Mouse (Mus musculus): Measurements from ENCODE around the gene Col26a1.

Gene Col26a1

DNA sequence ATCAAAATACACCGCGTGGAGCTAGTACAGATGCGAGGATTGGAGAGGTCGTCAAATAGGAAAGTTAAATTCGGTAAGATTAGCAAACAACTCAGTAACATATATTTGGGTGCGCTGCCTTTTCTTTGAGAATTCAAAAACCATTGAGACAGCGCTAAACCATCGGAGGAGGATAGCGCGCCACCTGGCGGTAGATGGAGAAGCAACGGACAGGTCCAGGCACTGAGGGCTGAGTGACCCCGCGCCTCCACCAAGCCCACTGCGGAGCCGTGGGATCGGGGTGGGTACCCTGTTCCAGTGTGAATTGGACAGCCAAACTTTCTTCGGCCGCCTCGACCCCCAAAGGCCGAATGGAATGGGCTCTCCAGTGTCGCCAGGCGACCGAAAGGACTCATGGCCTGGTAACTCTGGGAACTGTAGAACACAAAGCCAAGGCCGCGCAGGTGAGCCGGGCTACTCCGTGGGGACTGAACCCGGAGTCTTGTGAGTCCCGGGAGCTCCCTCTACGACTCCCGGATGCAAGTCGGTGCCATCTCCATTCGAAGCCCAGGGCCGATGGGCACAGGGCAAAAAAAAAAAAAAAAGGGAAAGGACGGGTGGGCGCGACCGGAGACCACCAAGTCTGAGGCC is 1.5 kb downstream of the Col26a1 start:
- peak; percentile 67 for DNase-seq (ENCODE audit: low read depth, low spot score)

DNA sequence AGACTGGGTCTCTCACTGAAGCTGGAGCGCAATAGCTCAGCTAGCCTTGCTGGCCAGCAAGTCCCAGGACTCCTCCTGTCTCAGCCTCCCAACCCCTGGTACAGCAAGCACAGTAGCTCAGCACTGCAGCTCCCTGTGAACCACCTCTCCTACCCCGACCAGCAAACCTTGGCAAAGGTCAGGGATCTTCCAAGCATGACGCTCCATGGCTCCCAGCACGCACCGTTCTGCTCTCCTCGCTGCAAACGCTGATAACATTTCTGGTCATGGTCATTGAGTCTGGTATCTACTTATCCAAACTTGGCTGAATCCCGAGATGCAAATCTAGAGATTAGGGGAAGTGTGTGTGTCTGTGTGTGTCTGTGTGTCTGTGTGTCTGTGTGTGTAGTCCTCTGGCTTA is 2.9 kb downstream of the Col26a1 start:
- no peak for DNase-seq (ENCODE audit: low read depth, low spot score)

DNA sequence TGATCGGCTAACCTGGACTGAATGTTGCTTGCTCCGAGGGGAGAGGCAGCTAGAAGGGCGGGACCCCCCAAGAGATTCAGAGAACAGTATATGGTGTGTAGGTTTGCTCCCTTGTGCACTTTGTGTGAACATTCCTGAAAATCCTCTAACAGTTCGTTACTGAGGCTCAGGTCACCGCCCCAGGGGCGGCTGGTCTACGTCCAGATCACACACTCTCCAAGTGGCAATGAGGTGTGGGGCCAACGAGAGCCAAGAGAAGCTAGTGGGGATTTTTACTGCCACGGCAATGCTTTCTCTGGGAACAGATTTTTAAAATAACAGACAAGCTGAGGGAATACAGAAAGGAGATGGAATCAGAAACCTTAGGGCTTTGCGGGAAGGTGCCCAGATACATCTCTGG is 8.7 kb downstream of the Col26a1 start:
- DNase-seq (ENCODE audit: low read depth, low spot score) = no peak

DNA sequence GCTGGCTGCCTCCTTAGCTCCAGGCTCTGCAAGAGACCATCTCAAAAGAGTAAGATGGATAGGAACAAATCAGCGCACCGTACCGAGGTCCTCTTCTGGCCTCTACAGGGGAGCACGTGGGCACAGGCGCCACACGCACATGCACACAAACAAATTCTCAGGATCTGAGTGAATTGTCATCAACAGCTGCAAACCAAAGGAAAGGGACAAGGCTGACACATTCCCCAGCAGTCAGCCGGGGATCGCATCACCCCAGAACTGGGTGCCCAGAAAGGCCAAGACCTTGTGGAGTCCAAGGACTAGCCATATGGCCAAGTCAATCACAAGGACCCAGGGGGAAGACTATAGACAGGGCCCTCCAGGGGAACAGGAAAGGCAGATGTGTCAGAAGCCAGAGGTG is 10.6 kb downstream of the Col26a1 start:
- DNase-seq (ENCODE audit: low read depth, low spot score) = no peak

DNA sequence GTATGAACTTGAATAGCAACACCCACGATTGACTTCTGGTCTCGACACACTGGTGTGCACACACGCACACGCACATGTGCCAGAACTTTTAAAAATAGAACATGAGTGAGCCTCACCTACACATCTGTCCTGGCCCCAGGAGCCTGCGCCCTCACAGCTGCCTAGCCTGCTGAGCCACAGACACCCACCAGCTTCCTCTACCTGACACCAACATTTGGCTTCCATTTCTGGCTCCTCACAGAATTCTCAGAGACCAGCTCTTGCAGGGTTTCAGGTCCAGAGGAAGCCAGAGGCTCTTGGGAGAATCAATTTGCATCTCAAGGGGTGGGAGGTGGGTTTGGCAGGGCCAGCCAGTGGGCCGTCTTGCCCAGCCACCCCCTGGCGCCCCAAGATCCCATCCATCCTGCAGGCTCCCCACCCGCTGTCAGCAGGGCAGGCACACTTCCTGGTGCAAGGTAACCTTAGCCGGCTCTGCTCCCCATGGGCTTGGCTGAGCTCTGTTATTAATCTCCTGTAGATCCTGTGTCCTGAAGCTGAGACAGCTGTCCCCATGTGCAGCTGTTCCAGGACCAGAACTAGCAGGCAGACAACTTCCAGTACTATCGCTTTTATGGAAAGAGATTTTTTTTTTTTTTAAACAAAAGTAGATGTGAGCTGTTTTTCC is 13.4 kb downstream of the Col26a1 start:
- DNase-seq (ENCODE audit: low read depth, low spot score) = no peak

DNA sequence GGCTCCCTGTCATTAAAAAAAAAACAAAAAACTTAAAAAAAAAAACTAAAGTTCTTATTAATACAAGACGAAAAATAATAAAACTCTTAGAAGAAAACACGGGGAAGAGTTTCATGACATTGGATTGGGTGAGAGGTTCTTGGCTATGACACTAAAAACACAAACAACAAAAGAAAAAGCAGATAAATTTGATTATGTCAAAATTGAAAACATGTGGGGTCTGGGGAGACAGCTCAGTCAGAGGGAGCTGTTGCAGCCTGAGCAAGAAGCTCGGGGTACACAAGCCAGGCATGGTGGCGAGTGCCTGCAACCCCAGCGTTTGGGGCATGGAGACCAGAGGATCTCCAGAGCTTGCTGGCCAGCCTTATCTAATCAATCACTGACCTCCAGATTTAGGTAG is 15.3 kb downstream of the Col26a1 start:
- no peak for DNase-seq (ENCODE audit: low read depth, low spot score)

DNA sequence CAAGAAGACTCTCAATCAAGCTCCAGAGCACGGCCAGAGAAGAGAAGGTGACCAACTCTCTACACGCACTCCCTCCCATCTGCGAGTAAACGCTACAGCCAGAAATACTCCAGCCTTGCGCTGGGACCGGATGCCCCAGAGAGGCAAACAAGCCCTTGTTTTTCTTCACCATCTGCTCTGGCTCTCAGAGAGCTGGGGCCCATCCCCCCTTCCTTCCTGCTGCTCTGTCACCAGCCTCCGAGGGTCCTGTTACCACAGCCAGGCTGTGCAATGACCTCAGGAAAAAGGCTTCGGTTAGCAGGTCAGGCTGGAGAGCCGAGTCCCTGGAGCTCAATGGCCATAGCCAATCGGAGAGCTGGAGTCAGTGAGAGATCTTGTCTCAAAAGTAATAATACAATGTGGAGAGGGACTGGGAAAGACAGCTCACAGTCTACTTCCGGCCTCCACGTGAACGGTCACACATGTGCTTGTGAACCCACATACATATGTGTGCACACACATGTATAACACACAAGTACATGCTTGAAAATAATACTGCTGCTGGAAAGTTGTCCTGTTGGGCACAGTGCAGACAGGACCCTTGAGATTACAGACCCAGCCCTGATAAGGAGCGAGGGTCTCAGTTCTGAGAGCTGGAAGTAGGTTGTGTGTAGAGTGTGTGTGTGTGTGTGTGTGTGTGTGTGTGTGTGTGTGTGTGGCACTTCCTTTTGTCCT is 18.9 kb downstream of the Col26a1 start:
- no peak for DNase-seq (ENCODE audit: low read depth, low spot score)

DNA sequence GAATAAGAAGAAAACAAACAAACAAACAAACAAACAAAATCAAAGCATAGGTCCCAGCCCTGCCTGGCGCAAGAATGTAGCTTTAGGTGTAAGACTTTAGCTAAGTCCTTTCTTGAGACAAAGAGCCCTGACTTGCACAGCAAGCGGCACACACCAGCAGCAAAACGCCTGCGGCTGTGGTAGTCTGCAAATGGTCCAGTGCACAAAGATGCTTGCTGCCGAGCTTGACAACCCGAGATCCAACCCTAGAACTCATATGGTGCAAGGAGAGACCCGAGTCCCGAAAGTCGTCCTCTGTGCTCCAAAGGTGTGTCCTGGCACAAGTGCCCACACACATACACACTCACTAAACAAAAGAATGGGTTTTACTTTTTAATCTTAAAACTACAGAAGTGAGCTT is 19.7 kb downstream of the Col26a1 start:
- no peak for DNase-seq (ENCODE audit: low read depth, low spot score)

DNA sequence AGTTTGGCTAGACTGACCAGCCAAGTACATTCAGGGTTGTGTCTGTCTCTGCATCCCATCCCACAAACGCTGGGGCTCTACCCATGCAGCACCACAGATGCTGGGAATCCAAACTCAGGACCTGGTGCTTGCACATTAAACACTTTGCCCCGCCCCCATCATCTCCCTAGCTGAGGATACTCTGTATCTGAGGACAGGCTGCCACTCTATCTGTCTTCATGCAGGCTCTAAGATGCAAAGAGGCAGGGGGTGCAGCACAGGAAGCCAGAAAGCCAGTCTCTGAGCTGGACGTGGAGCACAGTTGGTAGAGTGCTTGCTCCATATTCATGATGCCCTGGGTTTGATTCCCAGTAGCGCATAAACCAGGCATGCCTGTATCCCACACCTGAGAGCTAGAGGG is 20.2 kb downstream of the Col26a1 start:
- no peak for DNase-seq (ENCODE audit: low read depth, low spot score)

DNA sequence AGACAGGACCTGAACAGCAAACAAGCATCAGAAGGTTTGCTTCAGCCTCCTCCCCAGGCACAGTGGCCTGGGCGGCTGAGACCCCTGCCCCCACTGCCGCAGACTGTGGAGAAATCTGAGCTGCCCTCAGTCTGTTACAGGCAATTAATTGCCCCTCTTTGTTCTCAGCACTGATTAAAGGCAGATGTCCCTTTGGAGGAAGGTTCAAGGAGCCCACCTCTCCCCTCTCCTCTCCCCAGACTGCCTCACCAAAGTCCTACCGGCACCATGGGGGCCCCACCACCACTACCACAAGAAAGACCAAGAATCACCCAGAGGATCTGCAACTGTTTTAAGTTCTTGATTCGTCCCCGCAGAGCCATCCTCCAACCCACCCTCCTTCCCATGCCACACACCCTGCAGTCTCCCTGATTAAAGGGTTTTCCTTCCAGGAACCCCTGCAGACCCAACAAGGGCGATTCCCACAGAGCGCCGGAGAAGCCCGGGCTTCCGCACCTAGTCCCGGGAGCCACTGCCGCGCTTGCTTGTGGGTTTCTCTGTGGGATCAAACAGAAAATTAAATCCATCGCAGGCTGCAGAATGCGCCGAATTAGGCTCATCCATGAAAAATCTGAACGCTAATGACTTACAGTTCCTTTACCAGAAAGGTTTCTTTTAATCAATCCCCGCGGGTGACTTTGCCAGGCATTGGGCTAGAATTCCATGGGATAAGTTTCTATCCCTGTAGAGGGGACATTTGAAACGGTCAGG is 21.6 kb downstream of the Col26a1 start:
- DNase-seq (ENCODE audit: low read depth, low spot score) = no peak

DNA sequence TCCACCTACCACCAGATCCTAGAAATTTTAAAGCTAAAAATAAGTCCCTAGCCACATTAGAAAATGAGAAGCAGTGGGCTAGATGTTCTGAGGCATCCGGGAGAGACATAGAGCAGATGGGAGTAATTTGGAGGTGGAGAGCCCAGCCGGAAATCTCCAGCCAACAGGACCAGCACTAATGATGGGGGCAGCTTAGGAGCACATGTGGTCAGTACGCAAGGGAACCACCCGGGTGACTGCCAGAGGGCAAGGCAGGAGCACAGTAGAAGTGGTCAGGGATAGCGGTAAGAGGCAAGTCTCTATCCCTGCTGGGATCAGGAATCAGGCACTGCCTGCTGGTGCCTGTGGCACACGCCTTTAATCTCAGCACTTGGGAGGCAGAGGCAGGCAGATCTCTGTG is 32.3 kb downstream of the Col26a1 start:
- DNase-seq (ENCODE audit: low read depth, low spot score) = no peak

DNA sequence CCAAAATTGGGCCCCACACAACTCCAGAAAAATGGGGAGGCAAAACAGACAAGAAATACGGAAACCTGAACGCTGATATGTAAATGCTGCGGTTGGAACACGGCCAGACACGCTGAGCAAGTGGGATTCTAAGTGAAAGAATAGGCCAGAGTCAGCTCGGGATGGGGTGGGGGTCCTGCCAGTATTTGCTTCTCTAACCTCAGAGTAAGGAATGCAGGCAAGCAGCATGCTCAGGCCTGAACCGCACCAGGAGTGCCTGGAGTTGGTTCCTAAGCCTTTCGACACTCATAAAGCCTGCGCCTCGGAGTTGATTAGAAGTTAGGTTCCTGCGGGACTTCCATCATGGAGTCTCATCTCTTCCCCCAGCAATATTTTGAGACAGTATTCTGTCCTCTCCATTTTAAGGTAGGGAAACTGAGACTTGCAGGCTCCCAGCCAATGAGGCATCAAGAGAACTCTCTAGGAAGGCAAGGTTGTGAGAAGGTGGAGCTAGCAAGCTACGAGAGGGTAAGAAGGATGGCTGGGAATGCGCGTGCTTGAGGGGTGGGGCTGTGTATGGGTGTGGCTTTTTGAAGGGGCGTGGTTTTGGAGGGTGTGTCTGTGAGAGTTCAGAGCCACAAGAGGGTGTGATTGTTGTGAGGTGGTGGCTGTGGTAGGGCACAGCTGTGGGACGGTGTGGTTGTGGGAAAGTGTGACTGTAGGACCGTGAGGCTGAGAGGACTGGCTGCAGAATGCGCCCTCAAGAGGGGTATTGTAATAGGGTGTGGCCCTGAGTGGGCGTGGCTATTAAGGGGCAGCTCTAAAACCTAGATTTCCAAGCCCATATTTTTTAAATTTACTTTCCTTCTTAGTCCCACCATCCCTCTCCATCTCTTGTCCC is 36.4 kb downstream of the Col26a1 start:
- DNase-seq (ENCODE audit: low read depth, low spot score) = no peak

DNA sequence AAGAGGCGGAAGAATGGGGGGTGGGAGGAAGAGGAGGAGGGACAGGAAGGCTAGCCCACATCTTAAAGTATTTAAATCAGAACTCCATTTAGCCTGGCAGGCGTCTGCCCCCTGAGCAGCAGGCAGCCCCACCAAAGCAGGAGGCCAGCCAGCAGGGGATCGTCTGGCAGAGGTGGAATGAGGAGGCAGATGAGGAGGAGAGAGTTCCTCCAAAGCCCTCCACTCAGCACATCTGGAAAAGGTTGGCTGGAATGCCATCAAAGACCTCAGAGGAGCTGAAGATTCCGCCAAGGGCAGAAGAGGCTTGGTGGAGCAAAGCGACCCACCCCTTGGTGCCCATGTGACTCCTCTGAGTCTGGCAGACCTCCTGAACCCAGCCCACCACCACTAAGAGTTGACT is 39.1 kb downstream of the Col26a1 start:
- no peak for DNase-seq (ENCODE audit: low read depth, low spot score)

DNA sequence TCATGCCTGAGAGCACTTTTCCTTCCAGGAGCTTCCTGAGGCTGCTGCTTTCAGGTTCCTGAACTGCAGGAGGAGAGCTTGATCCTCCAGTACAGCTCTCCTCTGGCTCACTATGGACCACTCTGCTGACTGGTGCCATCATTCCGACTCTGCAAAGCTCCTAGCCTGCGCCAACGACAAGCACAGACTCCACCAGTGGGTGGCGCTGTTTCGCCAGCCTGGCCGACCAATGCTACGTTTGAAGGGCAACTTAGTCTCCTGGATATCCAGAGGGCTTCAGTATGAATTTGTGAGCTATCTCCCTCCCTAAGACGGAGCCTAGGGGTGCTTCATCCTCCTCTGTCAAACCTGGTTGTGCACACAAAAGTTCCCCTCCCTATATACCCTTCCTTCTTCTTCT is 43.0 kb downstream of the Col26a1 start:
- peak; percentile 51 for DNase-seq (ENCODE audit: low read depth, low spot score)

DNA sequence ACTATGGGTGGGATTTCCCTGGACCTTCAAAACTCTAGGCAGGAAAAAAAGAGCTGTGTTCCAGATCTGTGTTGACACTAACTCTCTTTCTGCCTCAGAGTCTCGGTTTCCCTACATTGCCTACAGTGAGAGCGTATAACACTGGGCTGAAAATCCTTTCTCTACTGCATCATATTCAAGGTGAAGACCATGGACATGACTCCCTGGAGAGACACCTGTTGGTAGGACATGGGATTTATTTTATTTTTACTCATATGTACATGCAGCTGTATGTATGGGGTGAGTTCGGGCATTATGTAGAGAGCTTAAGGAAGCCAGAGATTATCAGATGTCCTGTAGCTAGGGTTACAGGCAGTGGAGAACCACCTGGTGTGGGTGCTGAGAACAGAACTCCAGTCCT is 50.0 kb downstream of the Col26a1 start:
- DNase-seq (ENCODE audit: low read depth, low spot score) = no peak

DNA sequence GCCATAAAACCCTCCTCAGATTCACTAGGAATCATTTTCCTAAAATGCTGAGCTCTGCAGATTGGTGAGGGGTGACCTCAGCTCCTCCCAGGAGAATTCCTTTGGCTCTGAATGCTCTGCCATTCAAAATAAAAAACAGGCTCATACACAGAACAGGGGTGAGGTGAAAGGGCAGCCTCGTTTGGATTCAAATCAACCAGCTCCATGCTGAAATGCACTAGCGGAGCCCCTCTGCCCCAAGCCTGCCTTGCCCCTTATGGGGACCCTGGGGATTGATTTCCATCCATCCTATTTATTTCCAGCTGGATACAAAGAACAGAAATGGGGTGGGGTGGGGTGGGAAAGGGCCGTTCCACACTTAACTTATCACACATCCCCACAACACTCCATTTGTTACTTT is 52.9 kb downstream of the Col26a1 start:
- no peak for DNase-seq (ENCODE audit: low read depth, low spot score)

DNA sequence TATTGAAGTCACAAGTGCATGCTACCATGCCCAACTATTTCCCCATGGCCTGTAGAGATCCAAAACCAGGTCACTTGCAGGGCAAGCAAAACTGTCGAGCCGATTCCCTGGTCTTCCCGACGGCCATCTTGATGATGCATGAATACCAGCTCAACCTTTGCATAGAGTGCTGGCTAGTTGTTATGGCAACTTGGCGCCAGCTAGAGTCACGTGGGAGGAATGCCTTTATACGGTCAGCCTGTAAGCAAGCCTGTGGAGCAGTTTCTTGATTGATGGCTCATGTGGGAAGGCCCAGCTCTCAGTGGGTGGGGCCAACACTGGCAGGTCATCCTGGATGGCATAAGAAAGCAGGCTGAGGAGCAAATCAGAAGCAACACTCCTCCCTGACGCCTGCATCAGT is 61.0 kb downstream of the Col26a1 start:
- no peak for DNase-seq (ENCODE audit: low read depth, low spot score)

DNA sequence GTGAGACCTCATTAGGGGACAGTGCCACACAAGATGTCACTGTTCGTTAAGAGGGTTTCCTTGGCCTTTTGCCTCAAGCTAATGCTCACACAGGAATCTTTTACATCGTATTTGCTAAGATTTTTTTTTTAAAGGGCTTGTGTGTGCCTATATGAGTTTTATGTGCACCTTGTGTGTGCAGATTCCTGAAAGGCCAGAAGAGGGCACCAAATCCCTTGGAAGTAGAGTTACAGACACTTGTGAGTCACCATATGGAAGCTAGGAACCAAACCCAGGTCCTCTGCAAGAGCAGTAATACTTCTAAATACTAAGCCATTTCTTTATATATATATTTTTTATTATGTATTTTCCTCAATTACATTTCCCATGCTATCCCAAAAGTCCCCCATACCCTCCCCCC is 62.1 kb downstream of the Col26a1 start:
- DNase-seq (ENCODE audit: low read depth, low spot score) = no peak

DNA sequence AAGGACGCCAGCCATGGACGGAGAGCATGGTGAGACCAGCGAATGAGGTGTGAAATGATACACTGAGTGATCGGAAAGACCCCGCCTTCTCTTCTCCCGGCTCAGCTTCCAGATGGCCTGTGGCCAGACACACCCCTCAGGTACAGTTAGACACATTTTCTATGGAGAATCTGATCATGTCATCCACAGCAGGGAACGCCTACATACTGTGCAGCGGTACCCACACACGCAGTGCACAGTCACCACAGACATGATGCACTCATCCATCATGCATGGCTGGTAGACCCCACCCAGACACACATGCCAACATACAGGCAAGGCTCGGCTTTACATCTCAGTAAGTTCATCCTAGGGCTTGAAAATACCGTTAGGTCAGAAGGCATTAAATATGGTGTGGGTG is 63.3 kb downstream of the Col26a1 start:
- DNase-seq (ENCODE audit: low read depth, low spot score) = no peak

DNA sequence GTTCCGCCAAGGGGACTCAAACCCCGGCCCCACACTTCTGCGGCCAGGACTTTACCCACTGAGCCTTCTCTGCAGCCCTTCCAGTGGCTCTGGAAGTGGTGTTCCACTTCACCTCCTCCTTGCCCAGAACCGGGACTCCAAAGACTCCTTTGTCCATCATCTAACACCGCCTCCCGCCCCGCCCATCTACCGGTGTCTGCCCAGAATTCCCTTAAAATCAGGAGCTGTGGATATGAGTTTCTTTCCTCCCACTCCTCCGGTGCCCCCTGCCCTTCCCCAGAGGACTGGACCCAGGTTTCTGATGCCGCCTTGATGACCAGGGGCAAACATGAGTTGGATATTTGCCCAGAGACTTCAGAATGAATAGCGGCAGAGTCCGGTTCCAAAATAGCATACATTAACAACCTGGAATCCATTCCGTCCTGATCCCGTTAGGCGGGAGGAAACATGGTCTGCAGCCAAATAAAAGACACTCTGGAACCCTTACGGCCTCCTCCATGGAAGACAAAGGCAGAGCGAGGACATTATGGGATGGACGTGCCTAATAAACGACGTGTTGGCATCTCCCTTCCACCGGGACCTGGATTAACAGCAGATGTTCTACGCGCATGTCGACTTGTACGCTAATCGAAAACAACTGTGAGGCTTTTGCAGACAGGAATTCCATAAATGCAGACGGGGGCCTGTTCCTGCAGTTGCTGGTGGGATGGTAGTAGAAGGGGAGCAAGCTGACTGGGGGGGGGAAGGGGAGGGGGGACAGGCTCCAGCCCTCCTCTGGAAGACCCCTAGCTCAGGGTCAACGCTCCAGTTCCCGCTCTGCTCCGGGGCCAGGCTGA is 72.3 kb downstream of the Col26a1 start:
- no peak for DNase-seq (ENCODE audit: low read depth, low spot score)

Measured in A20 (cell line).